Mouse (Mus musculus): ENCODE results near the gene Erc2. TPM values are rescaled to one million over a fixed set of nuclear protein-coding genes. Genes with fewer than 3 reads are reported as not detected.
A peak's percentile ranks its signal among the peaks of the same experiment; 100 is the strongest.

The Erc2 gene
- polyA plus RNA-seq, 1 experiment from 2014 or later: 58.0 TPM

GRCm38 (mm10) chr14:28419188-28419587, 797.0 kb downstream of the Erc2 start:
- Histone ChIP-seq H3K4me1 (replicated peaks) (peaks cover 14% of the 10 kb centered on the region), H3K27ac (replicated peaks) (no peak overlapping the region), H3K36me3 (no peaks in the 10 kb centered on the region), H3K9me3 (no peaks in the 10 kb centered on the region), H3K4me3 (no peak overlapping the region), H3K27me3 (0 out of 2 replicates have a peak, but pooled peaks cover 12% of the 10 kb centered on the region), H3K4me2 (no peak overlapping the region), H3K9ac (no peak overlapping the region)
- ATAC-seq (ENCODE audit: low read depth): no peak
- WGBS: 82% methylated on average over 9 of the region's 9 CpGs

- H3K27ac ChIP-seq (replicated peaks): no peak overlapping the region
- ATAC-seq (ENCODE audit: low read depth): no peak
- 85% methylated on average over 11 of the region's 11 CpGs for WGBS
- no peak overlapping the region for H3K4me2 ChIP-seq
- H3K9ac ChIP-seq: no peak overlapping the region
- H3K36me3 ChIP-seq: no peaks in the 10 kb centered on the region
- peaks cover 5% of the 10 kb centered on the region; the same call in 1 of the 2 replicates for H3K27me3 ChIP-seq
- H3K4me3 ChIP-seq: no peak overlapping the region
- H3K9me3 ChIP-seq: no peaks in the 10 kb centered on the region
- H3K4me1 ChIP-seq (replicated peaks): peaks cover 14% of the 10 kb centered on the region
Observed at GRCm38 (mm10) chr14:28420596-28420995, 798.4 kb downstream of the Erc2 start.

GRCm38 (mm10) chr14:28426610-28427009, 804.4 kb downstream of the Erc2 start:
- Histone ChIP-seq H3K27ac (replicated peaks) (no peak overlapping the region), H3K9ac (no peak overlapping the region), H3K4me2 (no peak overlapping the region), H3K27me3 (no peaks in the 10 kb centered on the region; the same call in 1 of the 2 replicates), H3K4me1 (replicated peaks) (no peaks in the 10 kb centered on the region), H3K9me3 (no peaks in the 10 kb centered on the region), H3K4me3 (no peak overlapping the region), H3K36me3 (no peaks in the 10 kb centered on the region)
- WGBS: 81% methylated on average over 2 of the region's 2 CpGs
- ATAC-seq (ENCODE audit: low read depth): no peak

DNA sequence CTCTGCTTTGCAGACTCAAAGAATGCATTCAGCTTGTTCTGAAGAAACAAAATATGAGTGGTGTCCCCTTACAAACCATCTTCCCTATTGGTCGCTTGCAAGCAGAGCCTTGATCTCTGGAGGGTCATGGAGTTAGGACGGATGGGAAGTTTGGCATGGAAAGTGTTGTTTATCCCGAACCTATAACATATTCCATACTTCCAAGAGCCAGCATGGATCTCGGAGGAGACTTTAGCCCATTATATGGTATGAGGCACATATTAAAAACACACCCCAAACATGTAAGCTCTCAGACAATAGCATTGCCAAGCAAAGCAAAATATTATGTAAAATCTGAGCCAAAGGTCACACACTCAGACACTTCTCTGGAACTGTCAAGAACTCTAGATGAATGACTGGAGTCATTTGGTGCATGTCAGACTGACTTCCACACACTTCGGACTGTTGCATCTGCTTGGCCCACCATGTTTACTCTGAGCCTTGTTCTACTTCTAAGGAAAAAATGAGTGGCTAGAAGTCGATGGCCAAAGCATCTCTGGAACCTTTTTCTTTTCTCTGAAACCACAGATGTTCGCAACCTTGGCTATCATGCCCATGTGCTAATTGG, 809.6 kb downstream of the Erc2 start:
- H3K27ac ChIP-seq (replicated peaks): no peak overlapping the region
- no peaks in the 10 kb centered on the region for H3K9me3 ChIP-seq
- whole genome bisulfite sequencing: 86% methylated on average over 7 of the region's 7 CpGs
- no peak for ATAC-seq (ENCODE audit: low read depth)
- H3K4me3 ChIP-seq: no peak overlapping the region
- no peak overlapping the region for H3K4me2 ChIP-seq
- peaks cover 10% of the 10 kb centered on the region for H3K4me1 ChIP-seq (replicated peaks)
- H3K36me3 ChIP-seq: no peaks in the 10 kb centered on the region
- no peak overlapping the region for H3K9ac ChIP-seq
- 0 out of 2 replicates have a peak, but pooled peaks cover 5% of the 10 kb centered on the region for H3K27me3 ChIP-seq

GRCm38 (mm10) chr14:28434996-28435395, 812.8 kb downstream of the Erc2 start:
- Histone ChIP-seq H3K9me3 (no peaks in the 10 kb centered on the region), H3K36me3 (no peaks in the 10 kb centered on the region), H3K9ac (no peak overlapping the region), H3K27me3 (peaks cover 29% of the 10 kb centered on the region), H3K27ac (replicated peaks) (0 out of 2 replicates have a peak overlapping the region, but pooled peaks have one; percentile 33), H3K4me1 (replicated peaks) (peaks cover 10% of the 10 kb centered on the region), H3K4me3 (no peak overlapping the region), H3K4me2 (no peak overlapping the region)
- 65% methylated on average over 7 of the region's 7 CpGs for WGBS
- ATAC-seq (ENCODE audit: low read depth): no peak

GRCm38 (mm10) chr14:28439171-28439570, 816.9 kb downstream of the Erc2 start:
- peaks cover 32% of the 10 kb centered on the region for H3K4me1 ChIP-seq (replicated peaks)
- H3K4me3 ChIP-seq: no peak overlapping the region
- H3K27ac ChIP-seq (replicated peaks): no peak overlapping the region
- ATAC-seq (ENCODE audit: low read depth): no peak
- no peaks in the 10 kb centered on the region for H3K9me3 ChIP-seq
- no peaks in the 10 kb centered on the region for H3K36me3 ChIP-seq
- peaks cover 57% of the 10 kb centered on the region for H3K27me3 ChIP-seq
- no peak overlapping the region for H3K4me2 ChIP-seq
- H3K9ac ChIP-seq: no peak overlapping the region
- WGBS: 79% methylated on average over 6 of the region's 6 CpGs

DNA sequence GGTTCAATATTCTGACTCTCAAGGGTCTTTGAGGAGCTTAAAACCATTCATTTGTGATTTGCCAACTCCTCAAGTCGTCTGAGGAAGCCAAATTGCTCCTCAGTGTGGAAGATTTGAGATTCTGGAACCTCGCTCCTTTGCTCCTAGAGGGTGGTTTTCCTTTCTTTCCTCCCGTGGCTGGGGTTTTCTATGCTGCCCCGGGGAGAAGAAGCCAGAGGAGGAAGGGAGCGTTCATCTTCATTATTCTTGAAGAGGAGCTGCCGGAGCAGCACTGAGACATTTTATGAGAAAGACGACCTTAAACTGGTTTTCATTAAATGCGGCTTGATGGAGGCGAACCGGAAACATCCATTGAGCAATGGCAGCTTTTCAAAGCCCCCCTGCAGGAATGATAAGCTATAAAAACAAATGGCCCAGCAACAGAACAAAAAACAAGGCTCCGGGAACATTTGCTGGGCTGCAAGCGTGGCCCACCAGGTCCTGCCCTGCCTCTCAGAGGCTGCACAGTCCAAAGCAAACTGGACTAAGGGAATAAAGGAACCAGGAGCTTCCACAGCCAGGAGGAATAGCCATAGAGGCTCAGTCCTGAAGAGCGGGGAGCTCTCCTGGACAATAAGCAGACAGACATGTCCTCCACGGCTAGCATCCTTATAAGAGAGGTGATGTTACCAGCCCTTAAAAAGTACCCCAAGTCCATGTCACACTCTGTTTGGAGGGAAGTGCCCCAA, 819.2 kb downstream of the Erc2 start:
- Histone ChIP-seq H3K27me3 (peaks cover 75% of the 10 kb centered on the region), H3K4me2 (0 out of 2 replicates have a peak overlapping the region, but pooled peaks have one; percentile 7), H3K9me3 (peaks cover 2% of the 10 kb centered on the region; the same call in 1 of the 2 replicates), H3K36me3 (no peaks in the 10 kb centered on the region), H3K4me3 (no peak overlapping the region), H3K4me1 (replicated peaks) (peaks cover 23% of the 10 kb centered on the region), H3K9ac (no peak overlapping the region), H3K27ac (replicated peaks) (peak overlapping the region; percentile 78)
- peak; percentile 70 for ATAC-seq (ENCODE audit: low read depth)
- 9% methylated on average over 14 of the region's 14 CpGs for WGBS

DNA sequence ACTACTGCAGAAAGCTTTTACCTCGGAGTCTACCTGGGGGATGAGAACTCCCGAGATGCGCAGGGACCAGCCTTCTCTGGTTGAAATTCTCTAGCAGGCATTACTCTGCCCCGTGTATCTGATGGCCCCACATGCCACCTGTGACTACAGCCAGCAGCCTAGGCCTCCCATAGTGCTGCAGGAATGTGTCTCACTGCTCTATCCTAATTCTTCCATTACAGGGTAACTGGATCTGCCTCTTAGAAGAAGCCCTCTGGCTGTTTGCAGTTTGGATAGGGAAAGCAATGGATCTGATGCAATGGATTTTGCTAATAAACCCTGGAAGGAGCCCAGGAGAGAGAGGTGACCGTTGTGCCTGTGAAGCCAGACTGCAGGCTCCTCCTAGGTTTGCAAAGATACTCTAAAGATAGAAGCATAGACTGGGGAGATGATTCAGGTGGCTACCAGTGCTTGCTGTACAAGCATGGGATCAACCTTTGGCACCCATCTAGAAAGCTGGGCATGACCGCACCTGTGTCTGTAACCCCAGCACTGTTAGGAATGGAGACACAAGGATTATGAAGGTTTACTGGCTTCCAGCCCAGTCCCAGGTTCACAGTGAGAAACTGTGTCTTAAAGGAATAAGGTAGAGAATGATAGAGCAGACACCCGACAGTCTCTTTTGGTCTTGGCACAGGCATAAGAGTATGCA, 821.2 kb downstream of the Erc2 start:
- Histone ChIP-seq H3K27me3 (peaks cover 83% of the 10 kb centered on the region), H3K4me3 (no peak overlapping the region), H3K9me3 (peaks cover 8% of the 10 kb centered on the region; the same call in 1 of the 2 replicates), H3K4me1 (replicated peaks) (peaks cover 22% of the 10 kb centered on the region), H3K9ac (no peak overlapping the region), H3K4me2 (no peak overlapping the region), H3K36me3 (no peaks in the 10 kb centered on the region), H3K27ac (replicated peaks) (no peak overlapping the region)
- 82% methylated on average over 7 of the region's 7 CpGs for WGBS
- no peak for ATAC-seq (ENCODE audit: low read depth)

DNA sequence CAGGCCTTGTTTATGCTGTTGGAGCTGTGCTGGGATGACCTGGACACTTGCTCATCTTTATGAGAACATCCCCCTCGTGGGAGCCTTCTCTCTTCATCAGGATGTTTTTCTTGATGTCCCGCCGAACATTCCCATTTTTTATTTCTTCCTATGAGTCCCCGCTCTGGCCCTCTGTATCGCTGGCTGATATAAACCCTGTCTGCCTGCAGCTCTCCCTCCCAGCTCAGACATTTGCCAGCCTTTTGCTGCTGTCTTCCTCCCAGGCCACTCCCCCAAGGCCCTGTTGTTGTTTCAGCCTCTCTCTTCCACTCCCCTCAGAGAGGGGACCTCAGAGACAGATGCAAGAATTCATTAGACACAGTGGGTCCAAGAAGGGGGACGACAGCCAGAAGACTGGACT, 823.5 kb downstream of the Erc2 start:
- Histone ChIP-seq H3K27me3 (peaks cover 87% of the 10 kb centered on the region), H3K9me3 (peaks cover 8% of the 10 kb centered on the region; the same call in 1 of the 2 replicates), H3K36me3 (no peaks in the 10 kb centered on the region), H3K4me2 (no peak overlapping the region), H3K4me1 (replicated peaks) (peaks cover 22% of the 10 kb centered on the region), H3K4me3 (no peak overlapping the region), H3K9ac (no peak overlapping the region), H3K27ac (replicated peaks) (no peak overlapping the region)
- WGBS: 76% methylated on average over 6 of the region's 6 CpGs
- ATAC-seq (ENCODE audit: low read depth): no peak

GRCm38 (mm10) chr14:28451771-28452170, 829.5 kb downstream of the Erc2 start:
- WGBS: 35% methylated on average over 9 of the region's 9 CpGs
- Histone ChIP-seq H3K27me3 (peaks cover 90% of the 10 kb centered on the region), H3K9ac (no peak overlapping the region), H3K4me3 (no peak overlapping the region), H3K4me1 (replicated peaks) (peaks cover 13% of the 10 kb centered on the region), H3K36me3 (no peaks in the 10 kb centered on the region), H3K4me2 (no peak overlapping the region), H3K27ac (replicated peaks) (no peak overlapping the region), H3K9me3 (peaks cover 2% of the 10 kb centered on the region; the same call in 1 of the 2 replicates)
- ATAC-seq (ENCODE audit: low read depth): no peak

DNA sequence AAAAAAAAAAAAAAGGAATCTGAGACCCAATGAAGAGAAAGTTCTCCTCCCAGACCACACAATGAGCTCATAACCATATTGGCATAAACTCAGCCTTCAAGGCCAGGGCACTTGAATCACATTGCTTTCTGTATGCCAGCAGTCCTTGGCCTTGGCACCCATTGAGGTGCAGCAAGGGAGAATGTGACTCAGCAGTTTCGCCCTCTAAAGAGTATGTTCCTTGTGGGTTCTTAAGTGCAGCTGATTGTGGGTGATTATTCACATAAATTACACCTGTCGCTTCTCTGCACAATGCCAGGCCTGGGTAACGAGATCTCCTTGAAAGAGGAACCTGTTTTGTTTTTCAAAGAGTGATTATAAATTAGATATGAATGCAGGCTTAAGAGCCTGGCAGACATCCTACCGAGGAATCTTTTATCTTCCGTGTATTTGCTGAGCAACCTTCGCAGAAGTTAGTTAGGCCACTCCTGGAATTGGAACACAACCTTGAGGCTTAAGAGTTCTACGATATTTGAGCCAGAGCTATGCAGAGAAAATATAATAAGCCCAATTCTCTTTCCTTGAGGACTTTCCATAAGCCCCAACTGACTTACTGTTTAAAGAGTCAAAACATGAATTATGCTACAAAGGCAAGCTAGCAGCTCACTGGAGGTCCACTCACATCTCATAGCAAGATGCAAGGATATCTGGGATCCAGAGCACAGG, 834.3 kb downstream of the Erc2 start:
- ATAC-seq (ENCODE audit: low read depth): no peak
- Histone ChIP-seq H3K36me3 (no peaks in the 10 kb centered on the region), H3K4me2 (no peak overlapping the region), H3K4me3 (no peak overlapping the region), H3K27me3 (peaks cover 82% of the 10 kb centered on the region), H3K9ac (no peak overlapping the region), H3K4me1 (replicated peaks) (peaks cover 4% of the 10 kb centered on the region; the same call in 1 of the 2 replicates), H3K27ac (replicated peaks) (no peak overlapping the region), H3K9me3 (no peaks in the 10 kb centered on the region)
- WGBS: 68% methylated on average over 7 of the region's 7 CpGs

Measured in neural tube, embryonic 13.5 days (tissue).